Mouse (Mus musculus) G1E (cell line): ENCODE measurements around the gene Hnrnpr. TPM values are rescaled to one million over a fixed set of nuclear protein-coding genes. Genes with fewer than 3 reads are reported as not detected.

Source experiments
- ATAC-seq: 2 replicates; pipeline ENCODE4 v1.8.0; 2016; ENCODE audit warnings: mild to moderate bottlenecking; ENCODE audit not compliant: insufficient number of reproducible peaks, poor library complexity, low FRiP score, severe bottlenecking; ENCODE audit errors: extremely low read depth
- DNase-seq: peaks from one replicate; pipeline ENCODE4 v3.0.0; 2012; ENCODE audit warnings: low spot score
- H3K27me3 ChIP-seq: 2 replicates; pipeline ENCODE4 v1.6.1; 2012; ENCODE audit warnings: mild to moderate bottlenecking, low read length, inconsistent platforms; ENCODE audit not compliant: insufficient read depth
- H3K36me3 ChIP-seq: replicated peaks from 2 replicates; pipeline ENCODE3; 2012; ENCODE audit warnings: mild to moderate bottlenecking, inconsistent platforms
- H3K4me1 ChIP-seq: 2 replicates; pipeline ENCODE4 v1.6.1; 2012; ENCODE audit warnings: low read depth, low read length, inconsistent platforms, mixed read lengths; ENCODE audit not compliant: insufficient read depth
- H3K4me3 ChIP-seq: 2 replicates; pipeline ENCODE4 v1.5.1; 2012; ENCODE audit warnings: low read depth, mild to moderate bottlenecking, inconsistent platforms, low read length, moderate library complexity, mixed read lengths
- H3K9me3 ChIP-seq: replicated peaks from 2 replicates; pipeline ENCODE4 v1.6.1; 2012; ENCODE audit warnings: inconsistent platforms
- CTCF ChIP-seq: IDR thresholded peaks from 2 replicates; pipeline ENCODE4 v1.5.1; 2012; ENCODE audit warnings: low read depth, low read length, inconsistent platforms, mixed read lengths
- GATA1 ChIP-seq: IDR thresholded peaks from 2 replicates; pipeline ENCODE4 v1.6.1; 2012; ENCODE audit warnings: borderline replicate concordance, low read length, inconsistent platforms, mixed read lengths
- GATA2 ChIP-seq: IDR thresholded peaks from 2 replicates; pipeline ENCODE4 v1.6.1; 2012; ENCODE audit warnings: low read depth, low read length, inconsistent platforms, borderline replicate concordance
- POLR2AphosphoS5 ChIP-seq: IDR thresholded peaks from 2 replicates; pipeline ENCODE4 v1.6.1; 2012; ENCODE audit warnings: low read depth, low read length, inconsistent platforms; ENCODE audit not compliant: insufficient replicate concordance
- TAL1 ChIP-seq: conservative IDR thresholded peaks from 2 replicates; pipeline ENCODE4 v1.6.1; 2012; ENCODE audit warnings: low read depth, low read length, inconsistent platforms, mixed read lengths
- polyA plus RNA-seq: library from polyadenylated mRNA; stranded (reverse); fragments of >175 nt; gene quantifications from 2 replicates; pipeline ENCODE4 v1.2.3, GENCODE M21; 2012
- total RNA-seq, 2 experiments: library from RNA; stranded (forward) in 1 of 2; stranded (reverse) in 1 of 2; fragments of 200-1000 nt in 1 of 2; fragments of >200 nt in 1 of 2; fragmentation: Nextera tagmentation in 1 of 2; gene quantifications; 2 replicates each; pipeline ENCODE4 v1.2.3; 2014 to 2017

Hnrnpr gene
- total and polyA plus RNA-seq, 3 experiments: 66.7 to 187 (median 100) TPM

- Histone ChIP-seq H3K27me3 (no peaks in the 10 kb centered on the region), H3K9me3 (no peaks in the 10 kb centered on the region), H3K4me3 (no peak overlapping the region), H3K4me1 (no peaks in the 10 kb centered on the region; the same call in 1 of the 2 replicates), H3K36me3 (peaks cover 79% of the 10 kb centered on the region)
- ATAC-seq (no peak), DNase-seq (no peak)
- no peak for TF ChIP-seq CTCF
- no peak for TF ChIP-seq POLR2AphosphoS5
- no peak for TF ChIP-seq GATA1
- no peak for TF ChIP-seq TAL1
- no peak for TF ChIP-seq GATA2
Observed at GRCm38 (mm10) chr4:136335065-136335464, 24.3 kb downstream of the Hnrnpr start.

- Histone ChIP-seq H3K4me3 (no peak overlapping the region), H3K9me3 (no peaks in the 10 kb centered on the region), H3K36me3 (peaks cover 72% of the 10 kb centered on the region), H3K4me1 (no peaks in the 10 kb centered on the region; the same call in 1 of the 2 replicates), H3K27me3 (no peaks in the 10 kb centered on the region)
- TF ChIP-seq GATA2 (no peak), GATA1 (no peak), TAL1 (no peak), POLR2AphosphoS5 (no peak)
- no peak for ATAC-seq
- DNase-seq: no peak
Observed at GRCm38 (mm10) chr4:136337129-136337528, 26.4 kb downstream of the Hnrnpr start.

GRCm38 (mm10) chr4:136349616-136350015 is 38.9 kb downstream of the Hnrnpr start:
- no peak overlapping the region for H3K4me3 ChIP-seq
- H3K36me3 ChIP-seq: peaks cover 88% of the 10 kb centered on the region
- DNase-seq (no peak), ATAC-seq (no peak)
- no peaks in the 10 kb centered on the region for H3K4me1 ChIP-seq
- no peaks in the 10 kb centered on the region for H3K27me3 ChIP-seq
- TF ChIP-seq TAL1: no peak
- TF ChIP-seq GATA2: no peak
- no peak for TF ChIP-seq GATA1
- TF ChIP-seq POLR2AphosphoS5: no peak
- no peak for TF ChIP-seq CTCF
- H3K9me3 ChIP-seq: no peaks in the 10 kb centered on the region

- DNase-seq (no peak), ATAC-seq (no peak)
- no peaks in the 10 kb centered on the region for H3K9me3 ChIP-seq
- H3K4me3 ChIP-seq: no peak overlapping the region
- H3K4me1 ChIP-seq: no peaks in the 10 kb centered on the region
- TF ChIP-seq GATA1 (no peak), CTCF (no peak), GATA2 (no peak), POLR2AphosphoS5 (no peak), TAL1 (no peak)
- H3K36me3 ChIP-seq: peaks cover 89% of the 10 kb centered on the region
- no peaks in the 10 kb centered on the region for H3K27me3 ChIP-seq
Observed at GRCm38 (mm10) chr4:136357026-136357425, 46.3 kb downstream of the Hnrnpr start.

GRCm38 (mm10) chr4:136357429-136357828 is 46.7 kb downstream of the Hnrnpr start:
- H3K9me3 ChIP-seq: no peaks in the 10 kb centered on the region
- DNase-seq (no peak), ATAC-seq (no peak)
- peaks cover 86% of the 10 kb centered on the region for H3K36me3 ChIP-seq
- TF ChIP-seq GATA1 (no peak), POLR2AphosphoS5 (no peak), TAL1 (no peak), CTCF (no peak), GATA2 (no peak)
- no peaks in the 10 kb centered on the region for H3K4me1 ChIP-seq
- H3K4me3 ChIP-seq: no peak overlapping the region
- H3K27me3 ChIP-seq: no peaks in the 10 kb centered on the region

GRCm38 (mm10) chr4:136367856-136368255 is 57.1 kb downstream of the Hnrnpr start:
- ATAC-seq (no peak), DNase-seq (no peak)
- peaks cover 8% of the 10 kb centered on the region for H3K27me3 ChIP-seq
- H3K4me3 ChIP-seq: no peak overlapping the region
- TF ChIP-seq CTCF (no peak), GATA1 (no peak), TAL1 (no peak), GATA2 (no peak)
- H3K9me3 ChIP-seq: no peaks in the 10 kb centered on the region
- H3K4me1 ChIP-seq: no peaks in the 10 kb centered on the region
- no peaks in the 10 kb centered on the region for H3K36me3 ChIP-seq

GRCm38 (mm10) chr4:136369727-136370126 is 59.0 kb downstream of the Hnrnpr start:
- TF ChIP-seq CTCF: peak; percentile 65
- TF ChIP-seq GATA2: no peak
- peak; percentile 7 for DNase-seq
- Histone ChIP-seq H3K36me3 (no peaks in the 10 kb centered on the region), H3K9me3 (no peaks in the 10 kb centered on the region), H3K27me3 (peaks cover 22% of the 10 kb centered on the region), H3K4me3 (no peak overlapping the region), H3K4me1 (no peaks in the 10 kb centered on the region)
- ATAC-seq: no peak
